Mouse (Mus musculus): ENCODE data around the gene Tbc1d9b.

The Tbc1d9b gene

DNA sequence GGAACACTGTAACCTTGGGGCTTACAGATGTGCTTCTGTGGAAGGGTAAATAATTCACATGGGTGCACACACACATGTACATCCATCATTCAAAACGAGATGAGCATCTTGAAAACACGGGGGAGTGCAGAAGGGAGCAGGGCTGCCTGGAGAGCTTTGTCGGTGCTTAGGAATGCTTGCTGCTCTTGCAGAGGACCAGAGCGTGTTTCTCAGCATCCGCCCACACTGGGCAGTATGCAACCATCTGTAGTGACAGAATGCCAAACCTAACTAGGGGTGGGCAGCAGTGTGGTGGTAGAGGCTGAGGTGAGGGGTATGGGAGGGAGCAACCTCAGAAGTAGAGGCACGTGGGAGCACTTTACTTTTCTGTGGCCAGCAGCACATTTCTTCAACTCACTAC is 45.9 kb downstream of the Tbc1d9b start:
- DNase-seq (ENCODE audit: low spot score), result no peak

DNA sequence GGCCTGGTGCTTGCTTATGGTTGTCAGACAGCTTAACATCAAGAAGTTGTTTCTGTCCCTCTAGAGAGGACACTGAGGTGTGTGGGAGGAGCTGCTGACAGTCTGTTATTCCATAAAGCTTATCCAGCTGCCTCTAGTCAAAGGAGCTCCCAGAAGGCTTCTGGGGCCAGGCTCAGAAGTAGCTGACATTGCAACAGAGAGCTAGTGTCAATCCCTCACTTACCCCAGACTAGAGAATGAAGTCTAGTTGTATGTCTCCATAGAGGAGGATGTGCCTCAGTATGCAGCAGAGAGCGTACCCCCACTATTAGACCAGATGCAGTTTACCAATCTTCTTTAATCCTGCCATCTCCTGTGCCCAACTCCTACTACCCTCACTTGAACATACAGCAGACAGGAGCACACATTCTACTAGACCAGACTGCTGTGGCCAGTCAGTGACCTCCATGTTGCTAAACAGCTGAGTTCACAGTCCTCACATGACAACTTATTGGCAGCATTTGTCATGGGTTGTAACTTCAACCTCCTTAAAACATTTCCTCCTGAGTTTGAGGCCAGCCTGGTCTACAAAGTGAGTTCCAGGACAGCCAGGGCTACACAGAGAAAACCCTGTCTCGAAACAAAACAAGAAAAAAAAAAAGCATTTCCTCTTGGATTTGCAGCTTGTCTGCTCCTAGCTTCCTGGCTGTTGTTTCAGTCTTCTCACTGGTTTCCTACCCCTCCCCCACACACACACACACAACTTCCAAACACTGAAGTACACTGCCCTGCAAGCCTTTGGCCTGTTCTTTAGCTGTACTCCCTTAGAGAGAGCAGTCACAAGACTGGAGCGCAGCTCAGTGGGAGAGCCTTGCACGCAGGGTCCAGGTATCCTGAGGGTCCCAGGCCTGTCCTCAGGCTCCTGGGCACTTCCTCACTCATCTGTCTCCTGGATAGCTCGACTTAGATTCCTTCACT is 47.6 kb downstream of the Tbc1d9b start:
- peak; percentile 76 for DNase-seq (ENCODE audit: low spot score)

DNA sequence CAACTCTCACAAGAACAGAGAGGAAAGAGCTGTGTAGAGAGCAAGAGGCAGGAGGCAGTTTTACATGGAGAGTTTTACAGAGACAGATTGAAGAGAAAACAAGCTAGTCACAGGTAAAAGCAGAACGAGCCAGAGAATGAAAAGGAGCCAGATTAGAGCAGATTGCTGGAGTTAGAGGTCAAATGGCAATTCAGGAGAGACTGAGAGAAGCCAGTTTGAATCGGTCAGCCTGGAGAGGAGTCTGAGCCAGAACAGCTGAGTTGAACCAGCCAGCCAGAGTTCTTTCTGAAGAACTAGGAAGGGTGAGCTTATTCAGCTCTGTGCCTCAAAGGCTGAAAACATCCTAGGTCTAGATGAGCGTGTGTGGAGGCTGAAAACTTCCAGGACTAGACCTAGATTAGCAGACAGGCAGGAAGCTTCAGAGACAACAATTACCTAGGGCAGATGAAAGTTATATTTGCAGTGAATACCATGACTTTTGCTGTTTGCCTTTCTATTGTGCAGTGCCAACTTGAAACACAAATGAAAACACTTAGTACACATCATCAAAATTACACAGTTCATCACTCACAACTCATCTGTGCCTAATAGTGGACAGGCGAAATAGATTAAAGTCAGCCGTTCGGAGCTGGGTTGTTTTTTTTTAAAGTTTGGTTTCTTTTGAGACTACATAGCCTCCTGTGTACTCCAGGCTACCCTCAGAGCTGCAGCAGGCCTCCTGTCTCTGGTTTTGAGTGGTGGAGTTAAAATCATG is 49.5 kb downstream of the Tbc1d9b start:
- no peak for DNase-seq (ENCODE audit: low spot score)

DNA sequence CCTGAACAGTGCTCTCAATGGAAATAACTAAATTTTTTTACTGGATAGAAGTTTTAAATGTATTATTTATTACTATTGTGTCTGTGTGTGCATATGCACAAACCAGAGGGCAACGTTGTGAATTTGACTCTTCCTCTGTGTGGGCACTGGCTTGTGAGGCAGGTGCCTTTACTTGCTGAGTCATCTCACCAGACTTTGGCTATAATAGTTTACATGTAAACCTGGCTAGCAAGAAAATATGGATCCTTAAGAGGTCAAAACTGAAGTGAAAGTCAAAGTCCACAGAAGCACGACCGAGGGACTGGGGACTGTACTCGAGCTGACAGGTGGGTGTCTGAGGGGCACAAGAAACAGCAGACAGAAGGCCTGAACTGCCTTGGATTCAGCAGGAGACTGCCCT is 51.5 kb downstream of the Tbc1d9b start:
- DNase-seq (ENCODE audit: low spot score), result no peak

DNA sequence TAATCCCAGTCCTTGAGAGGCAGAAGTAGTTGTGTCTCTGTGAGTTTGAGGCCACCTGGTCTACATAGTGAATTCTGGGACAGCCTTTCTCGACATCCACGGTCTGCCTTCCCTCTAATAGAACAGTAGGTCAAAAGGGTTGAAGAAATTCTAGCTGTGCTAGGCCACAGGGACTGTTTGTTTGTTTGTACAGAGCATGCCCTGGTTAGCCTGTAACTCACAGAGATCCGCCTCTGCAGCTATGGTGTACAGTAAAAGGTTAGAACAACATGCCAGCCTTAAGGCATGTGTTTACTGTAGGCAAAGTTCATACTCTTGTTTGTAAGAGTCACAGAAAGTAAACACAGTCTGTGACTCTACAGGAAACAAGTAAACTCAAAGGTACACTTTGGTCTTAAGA is 53.6 kb downstream of the Tbc1d9b start:
- DNase-seq (ENCODE audit: low spot score), result peak; percentile 87

DNA sequence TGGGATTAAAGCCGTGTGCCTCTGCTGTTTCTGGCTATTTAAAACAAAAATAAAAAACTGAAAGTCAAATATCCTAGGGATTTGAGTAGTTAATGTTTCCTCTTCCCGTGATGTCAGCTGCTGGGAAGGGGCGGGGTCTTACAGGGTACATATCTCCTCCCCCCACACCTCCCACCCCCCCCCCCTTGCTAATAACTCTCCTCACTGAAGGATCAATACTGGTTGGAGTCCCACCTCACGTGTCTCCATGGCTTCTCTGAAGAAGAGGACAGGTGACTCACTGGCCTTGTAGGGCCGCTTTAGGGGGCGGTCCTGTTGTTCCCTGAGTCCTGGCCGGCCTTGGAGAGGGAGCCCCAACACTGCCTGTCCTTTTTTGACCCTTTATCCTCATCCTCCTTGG is 57.5 kb downstream of the Tbc1d9b start:
- no peak for DNase-seq (ENCODE audit: low spot score)

DNA sequence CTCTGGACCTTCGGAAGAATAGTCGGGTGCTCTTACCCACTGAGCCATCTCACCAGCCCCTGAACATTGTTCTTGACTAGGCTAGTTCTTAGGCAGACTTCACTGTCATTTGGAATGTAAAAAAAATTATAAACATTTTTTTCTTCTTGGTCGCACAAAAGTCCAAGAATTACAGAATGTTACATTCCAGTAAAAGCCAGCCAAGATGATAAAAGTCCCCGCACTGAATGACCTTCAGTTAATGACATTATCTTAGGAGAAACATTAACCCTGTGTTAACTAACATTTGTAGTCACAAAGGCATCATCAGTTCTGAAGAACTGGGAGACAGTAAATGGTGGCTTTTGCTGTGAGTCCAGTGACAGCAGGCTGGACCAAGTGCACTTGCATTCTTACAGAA is 59.2 kb downstream of the Tbc1d9b start:
- no peak for DNase-seq (ENCODE audit: low spot score)

DNA sequence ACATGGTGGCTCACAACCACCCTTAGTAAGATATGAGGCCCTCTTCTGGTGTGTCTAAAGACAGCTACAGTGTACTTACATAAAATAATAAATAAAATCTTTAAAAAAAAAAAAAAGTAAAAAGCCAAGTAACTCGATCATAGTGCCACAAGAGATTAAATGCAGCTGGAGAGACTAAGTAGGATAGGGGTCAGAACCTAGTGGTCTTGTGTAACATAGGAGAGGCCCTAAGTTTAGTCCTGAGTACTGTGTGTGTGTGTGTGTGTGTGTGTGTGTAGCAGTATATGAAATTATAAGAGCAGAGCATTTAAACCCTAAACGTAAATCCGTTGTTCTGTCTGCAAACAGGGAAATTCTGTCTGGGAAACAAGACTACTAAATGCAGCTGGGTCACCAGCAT is 61.1 kb downstream of the Tbc1d9b start:
- peak; percentile 62 for DNase-seq (ENCODE audit: low spot score)

DNA sequence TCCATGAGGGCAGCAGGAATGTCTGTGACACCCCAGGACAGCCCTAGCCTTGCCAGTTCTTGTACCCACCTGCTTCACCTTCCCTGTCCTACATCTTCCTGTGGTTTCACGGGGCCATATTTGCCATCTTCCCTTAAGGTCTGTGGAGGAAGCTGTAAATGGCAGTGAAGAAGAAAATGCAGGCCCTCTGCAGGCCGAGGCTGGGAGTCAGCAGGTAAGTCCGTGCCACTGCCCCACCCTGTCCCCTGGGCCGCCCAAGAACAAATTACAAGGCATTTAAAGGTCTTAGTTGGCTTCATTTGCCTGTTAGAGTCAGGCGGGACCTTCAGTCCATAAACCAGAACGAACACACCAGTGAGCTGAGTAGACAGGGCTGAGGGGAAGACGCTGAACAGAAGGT is 62.9 kb downstream of the Tbc1d9b start:
- DNase-seq (ENCODE audit: low spot score), result no peak

DNA sequence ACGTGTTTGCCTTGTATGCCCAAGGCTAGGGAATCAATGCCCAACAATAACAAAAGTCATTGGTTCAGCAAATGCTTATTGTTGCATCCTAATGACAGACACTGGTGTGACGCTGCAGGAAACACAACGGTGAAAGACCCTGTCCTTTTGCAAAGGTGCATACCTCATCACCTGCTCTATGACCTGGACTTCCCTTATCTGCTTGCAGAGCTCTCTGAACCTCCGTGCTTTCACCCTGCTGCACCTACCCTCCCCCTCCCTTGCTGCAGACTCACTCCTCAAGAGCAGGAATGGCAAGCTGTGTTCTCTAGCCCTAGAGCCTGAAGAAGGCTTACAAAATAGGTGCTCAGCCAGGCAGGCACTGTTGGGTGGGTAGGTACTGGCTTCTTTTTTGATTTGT is 63.6 kb downstream of the Tbc1d9b start:
- no peak for DNase-seq (ENCODE audit: low spot score)

DNA sequence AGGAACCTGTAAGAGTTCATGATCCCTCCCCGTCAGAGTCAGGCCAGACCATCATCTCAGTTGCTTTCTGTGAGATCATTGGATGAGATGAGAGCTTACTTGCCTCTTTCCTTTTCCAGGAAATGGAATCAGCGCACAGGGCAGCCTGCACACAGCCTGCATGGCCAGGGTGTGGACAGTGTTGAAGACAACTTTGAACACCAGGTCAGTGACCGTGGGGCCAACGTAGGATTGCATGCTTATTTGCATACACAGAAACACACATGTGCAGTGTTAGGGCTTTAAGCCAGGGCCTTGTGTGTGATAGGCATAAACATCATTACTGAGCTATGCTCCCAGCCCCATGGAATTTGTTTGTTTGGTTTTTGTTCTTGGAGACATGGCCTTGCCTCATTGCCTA is 66.3 kb downstream of the Tbc1d9b start:
- no peak for DNase-seq (ENCODE audit: low spot score)

DNA sequence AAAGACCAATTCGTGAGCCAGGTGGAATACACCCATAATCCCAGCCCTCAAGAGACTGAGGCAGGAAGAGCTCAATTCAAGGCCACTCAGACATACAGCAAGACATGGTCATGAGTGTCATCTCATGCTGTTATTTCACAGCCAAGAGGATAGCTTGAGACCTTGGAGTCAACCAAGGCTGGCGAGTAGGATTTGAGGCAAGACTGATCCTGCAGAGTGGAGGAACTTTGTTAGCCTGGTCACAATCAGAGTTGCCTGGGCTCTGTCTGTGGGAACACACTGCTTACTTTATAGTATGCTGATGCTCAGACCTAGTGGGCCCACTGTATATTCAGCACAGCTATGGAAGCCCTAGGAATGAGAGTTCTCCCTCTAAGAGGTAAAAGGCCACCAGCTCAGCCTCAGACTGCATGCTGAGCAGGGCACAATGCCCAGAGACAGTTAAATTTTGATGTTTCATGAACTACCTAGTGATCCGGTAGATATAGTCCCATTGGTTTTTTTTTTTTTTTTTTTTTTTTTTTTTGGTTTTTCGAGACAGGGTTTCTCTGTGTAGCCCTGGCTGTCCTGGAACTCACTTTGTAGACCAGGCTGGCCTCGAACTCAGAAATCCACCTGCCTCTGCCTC is 67.1 kb downstream of the Tbc1d9b start:
- DNase-seq (ENCODE audit: low spot score), result no peak

DNA sequence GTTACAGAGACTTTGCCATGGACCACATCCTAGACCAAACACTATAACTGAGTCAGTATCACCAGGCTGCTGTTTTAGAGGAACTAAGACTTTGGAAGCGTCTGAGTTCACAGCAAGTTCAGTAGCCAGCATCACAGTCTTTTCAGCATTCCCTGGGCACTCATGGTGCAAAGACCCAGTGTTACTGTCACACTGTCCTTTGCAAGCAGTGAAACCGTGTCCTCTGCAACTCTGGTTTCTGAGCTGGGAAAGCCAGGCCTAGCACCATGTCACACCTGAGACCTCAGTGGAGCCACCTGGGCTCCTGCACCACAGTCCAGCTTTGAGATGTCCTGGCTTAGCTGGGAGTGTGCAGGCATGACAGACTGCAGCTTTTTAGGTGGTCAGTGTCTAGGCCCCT is 67.7 kb downstream of the Tbc1d9b start:
- no peak for DNase-seq (ENCODE audit: low spot score)

DNA sequence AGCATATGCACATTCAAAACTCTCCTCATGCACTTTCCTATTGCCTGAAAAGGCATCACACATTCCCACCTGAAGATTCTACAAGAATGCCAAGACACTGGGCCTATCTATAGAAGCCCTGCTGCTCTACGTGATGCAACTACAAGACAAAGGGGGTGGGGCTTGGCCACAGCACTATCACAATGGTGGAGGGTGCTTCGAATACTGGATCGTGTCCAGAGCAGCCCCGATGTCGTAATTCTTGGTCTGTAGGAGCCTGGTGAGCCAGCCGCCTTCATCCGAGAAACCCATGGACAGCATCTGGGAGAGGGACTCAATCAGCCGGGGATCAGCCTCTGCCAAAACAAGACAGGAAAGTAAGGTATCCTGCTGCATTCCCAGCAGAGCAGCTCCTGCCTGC is 69.4 kb downstream of the Tbc1d9b start:
- peak; percentile 49 for DNase-seq (ENCODE audit: low spot score)

DNA sequence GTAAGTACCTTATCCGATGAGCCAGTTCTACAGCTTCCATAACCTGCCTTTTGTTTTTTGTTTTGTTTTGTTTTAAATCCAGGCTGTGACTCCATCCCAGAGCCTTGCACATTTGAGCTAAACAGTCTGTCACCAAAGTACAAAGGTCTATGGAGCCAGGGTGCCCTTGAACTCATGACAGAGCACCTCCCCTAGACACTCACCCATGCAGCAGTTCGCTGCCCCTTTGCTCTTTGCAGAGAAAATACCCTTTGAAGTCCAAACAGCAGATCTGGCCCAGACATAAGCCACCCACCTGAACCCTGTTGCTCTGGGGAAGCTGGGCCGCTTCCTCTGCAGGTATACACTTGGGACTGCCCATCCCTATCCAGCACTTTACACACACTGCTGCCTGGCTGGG is 70.4 kb downstream of the Tbc1d9b start:
- DNase-seq (ENCODE audit: low spot score), result no peak

DNA sequence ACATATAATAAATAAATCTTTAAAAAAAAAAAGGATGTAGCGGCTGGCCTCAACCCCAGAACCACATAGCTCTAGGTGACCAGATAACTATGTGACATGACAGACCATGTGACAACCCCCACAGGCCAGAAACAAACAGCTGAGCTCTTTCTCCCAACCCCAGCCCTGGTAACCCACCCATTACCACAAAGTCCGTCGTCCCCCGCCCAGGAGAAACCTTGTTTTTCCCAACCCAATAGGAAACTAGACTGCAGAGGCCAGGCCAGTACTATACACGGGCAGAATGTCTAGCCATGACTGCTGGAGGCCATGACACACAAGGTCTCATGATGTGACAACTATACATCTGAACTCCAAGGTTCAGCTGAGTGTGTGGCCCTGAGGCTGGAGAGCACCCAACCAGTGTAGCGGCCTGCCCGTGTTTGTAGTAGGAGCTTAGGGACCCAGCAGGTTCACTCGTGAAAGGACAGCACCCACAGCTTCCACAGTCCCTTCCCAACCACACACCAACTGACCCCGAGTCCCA is 72.2 kb downstream of the Tbc1d9b start:
- no peak for DNase-seq (ENCODE audit: low spot score)

DNA sequence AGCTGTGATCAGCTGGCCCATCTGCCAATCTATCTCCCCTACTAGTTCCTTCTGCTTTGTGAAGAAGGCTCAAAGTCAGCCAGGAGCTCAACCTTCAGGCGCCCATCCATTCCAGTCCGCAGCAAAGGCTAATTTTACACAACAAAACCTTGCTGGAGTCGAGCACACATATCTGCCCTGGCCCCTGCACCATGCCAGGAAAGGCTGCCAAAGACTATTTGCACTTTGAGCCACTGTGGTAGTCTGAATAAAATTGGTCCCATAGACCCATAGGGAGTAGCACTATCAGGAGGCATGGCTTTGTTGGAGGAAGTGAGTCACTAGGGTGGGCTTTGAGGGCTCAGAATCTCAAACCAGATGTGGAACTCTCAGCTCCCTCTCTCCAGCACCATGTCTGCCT is 74.2 kb downstream of the Tbc1d9b start:
- DNase-seq (ENCODE audit: low spot score), result peak; percentile 78

DNA sequence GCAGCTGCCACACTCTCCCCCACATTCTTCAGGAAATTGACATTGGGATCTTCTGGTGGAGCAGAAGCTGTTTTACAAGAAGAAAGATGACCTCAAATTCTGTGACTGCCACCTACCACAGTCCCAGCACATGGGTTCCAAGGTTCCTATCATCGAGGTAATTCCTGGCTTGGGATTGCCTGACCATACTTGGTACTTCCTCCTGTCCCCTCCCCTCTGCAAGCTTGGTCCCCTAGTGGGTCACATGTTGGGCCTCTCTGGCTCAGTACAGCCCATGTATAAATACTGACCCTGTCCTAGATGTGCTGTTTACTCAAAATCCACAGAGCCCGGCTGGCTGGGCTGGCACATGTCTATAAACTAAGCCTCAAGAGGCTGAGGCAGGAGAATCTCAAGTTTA is 74.8 kb downstream of the Tbc1d9b start:
- no peak for DNase-seq (ENCODE audit: low spot score)

DNA sequence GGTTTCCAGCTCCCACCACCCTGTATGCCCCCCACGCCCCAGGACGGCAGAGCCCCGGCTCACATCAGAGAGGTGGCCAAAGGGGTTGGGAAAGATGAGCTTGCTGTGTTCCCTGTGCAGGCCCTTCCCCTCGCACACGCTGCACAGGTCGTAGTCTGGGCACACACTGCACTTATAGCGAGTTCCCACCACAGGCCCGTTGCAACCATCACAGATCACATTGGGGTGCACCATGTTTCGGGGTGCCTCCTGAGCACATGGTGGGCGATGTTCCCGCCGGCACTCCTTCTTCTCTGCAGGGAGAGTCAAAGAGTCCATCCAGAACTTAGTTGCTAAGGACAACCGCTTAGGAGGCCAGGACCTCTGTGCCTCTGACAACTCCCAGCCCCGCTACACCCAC is 76.1 kb downstream of the Tbc1d9b start:
- DNase-seq (ENCODE audit: low spot score), result no peak

DNA sequence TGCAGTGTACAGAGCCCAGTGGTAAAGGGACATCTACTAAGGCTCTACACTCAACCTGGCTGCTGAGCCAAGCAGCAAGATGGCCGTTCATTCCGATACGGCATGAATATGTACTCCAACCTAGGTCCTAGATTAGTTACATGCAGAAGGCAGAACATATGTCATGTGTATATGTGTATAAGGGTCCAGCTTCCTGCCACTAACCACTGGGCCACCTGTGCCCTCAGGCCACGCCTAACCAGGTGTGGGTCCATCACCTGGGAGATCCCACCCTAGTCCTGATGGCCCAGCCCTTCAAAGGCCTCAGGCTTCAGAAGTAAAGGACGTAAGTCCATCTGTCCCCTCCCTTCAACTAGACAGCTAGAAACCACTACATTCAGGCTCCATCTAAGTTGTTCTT is 76.8 kb downstream of the Tbc1d9b start:
- DNase-seq (ENCODE audit: low spot score), result no peak

DNA sequence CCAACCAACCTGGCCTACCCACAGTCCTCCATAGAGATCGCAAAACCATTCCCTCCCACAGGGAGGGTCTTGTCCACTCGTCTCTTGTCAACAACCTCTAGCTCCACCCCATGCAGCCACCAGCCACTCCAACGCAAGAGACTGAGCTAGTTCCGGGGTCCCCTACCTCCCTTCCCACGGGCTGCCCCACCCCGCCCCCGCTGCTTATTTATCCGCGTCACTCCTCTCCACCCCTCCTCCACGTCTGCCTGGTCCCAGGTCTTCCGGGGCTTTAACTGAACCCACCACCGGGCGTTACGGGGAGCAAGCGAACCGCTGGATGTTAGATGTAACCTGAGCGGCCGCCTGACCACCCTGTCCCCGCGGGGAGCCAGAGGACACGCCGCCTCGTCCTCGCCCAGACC is 78.9 kb downstream of the Tbc1d9b start:
- peak; percentile 96 for DNase-seq (ENCODE audit: low spot score)

DNA sequence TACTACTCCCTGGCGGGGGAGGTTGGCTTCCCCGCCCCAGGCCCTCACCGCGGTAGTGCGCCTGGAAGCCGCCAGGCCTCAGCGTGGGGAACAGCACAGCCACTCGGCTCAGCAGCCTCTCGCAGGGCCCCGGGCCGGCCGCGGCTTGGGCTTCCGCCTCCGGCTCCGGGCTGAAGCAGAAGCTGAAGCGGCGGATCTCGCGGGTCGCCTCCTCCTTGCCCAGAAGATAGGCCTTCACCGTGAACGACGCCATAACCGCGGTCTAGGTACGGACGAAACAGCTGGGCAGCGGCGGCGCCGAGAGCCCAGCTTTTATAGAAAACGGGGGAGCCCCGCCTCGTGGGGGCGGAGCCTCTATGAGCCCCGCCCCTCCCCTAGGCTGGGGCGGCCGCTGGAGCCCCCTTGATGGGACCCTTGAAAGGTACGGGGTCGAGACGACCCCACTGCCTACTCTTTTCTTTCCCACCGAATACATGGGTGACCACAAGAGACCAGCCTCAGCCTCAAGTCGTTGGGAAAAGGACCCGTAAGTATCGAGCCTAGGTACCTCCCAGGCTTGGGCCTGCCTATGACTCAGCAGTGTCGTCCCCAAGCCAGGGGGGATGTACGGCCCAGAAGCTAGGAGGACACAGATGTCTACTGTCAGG is 79.4 kb downstream of the Tbc1d9b start, which contains the start of the genes Sqstm1 and Mgat4b:
Sqstm1 (minus strand) TSS at position 323 of the 647 bp plus-strand sequence.
Mgat4b (plus strand) TSS at position 386 of the 647 bp plus-strand sequence.
- peak; percentile 82 for DNase-seq (ENCODE audit: low spot score)
